Mouse (Mus musculus): ENCODE results near the gene Troap. TPM values are rescaled to one million over a fixed set of nuclear protein-coding genes. Genes with fewer than 3 reads are reported as not detected.

Gene Troap
- total RNA-seq, 1 experiment = 27.8 TPM

DNA sequence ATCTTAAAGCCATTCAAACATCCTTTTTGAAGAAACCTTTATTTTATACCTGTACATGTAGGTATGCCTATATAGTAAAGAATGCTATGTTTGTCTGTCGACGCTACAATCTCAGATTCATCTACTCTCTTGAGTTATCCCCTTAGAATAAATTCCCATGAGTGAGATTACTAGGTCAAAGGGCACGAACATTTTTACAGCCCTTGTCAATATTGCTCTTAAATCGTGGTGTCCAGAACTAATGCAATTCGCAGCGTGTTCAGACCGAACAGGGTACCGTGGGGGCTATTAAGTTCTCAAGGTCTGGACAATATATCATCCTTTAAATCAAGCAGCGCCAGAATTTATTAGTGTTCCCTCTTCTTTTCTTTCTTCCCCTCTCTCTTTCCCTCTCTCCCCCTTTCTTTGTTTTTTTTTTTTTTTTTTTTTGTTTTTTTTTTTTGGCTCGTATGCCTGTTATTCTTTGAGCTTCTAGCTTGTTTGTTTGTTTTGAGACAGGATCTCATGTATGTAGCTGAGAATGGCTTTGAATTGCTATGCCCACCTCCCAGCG, 38.5 kb downstream of the Troap start:
- Histone ChIP-seq H3K9me3 (ENCODE audit: control insufficient read depth, insufficient read depth, low read depth, low read length) (no peaks in the 10 kb centered on the region), H3K27ac (ENCODE audit: insufficient read depth, low read depth, low read length, poor library complexity, severe bottlenecking) (no peak overlapping the region), H3K4me1 (ENCODE audit: control insufficient read depth in 2 of 2, insufficient read depth in 2 of 2, low read length in 2 of 2, poor library complexity in 1 of 2) (0 out of 4 replicates have a peak, but pooled peaks cover 2 to 4% of the 10 kb centered on the region in 2 experiments), H3K36me3 (ENCODE audit: control insufficient read depth, insufficient read depth, low read length, poor library complexity, severe bottlenecking) (no peaks in the 10 kb centered on the region), H3K4me3 (ENCODE audit: insufficient read depth in 1 of 2, low read depth in 1 of 2, low read length in 2 of 2, poor library complexity in 1 of 2, severe bottlenecking in 1 of 2) (peak overlapping the region in 1 of 2 experiments; percentile 31; a peak in 2 of 4 replicates), H3K9ac (ENCODE audit: insufficient read depth, low read depth, low read length, poor library complexity, severe bottlenecking) (no peak overlapping the region)
- in situ Hi-C loops (cut with MboI; ENCODE audit: low sequenced_read_pairs in 2 of 2, unreplicated experiment in 2 of 2) = no loop called here
- DNase-seq (ENCODE audit: low read depth, low spot score) = no peak
- TF ChIP-seq ZNF384 (IDR thresholded peaks at IDR 0.05; ENCODE audit: low read depth, low read length) = peak; percentile 54; the same call in 1 of the 2 replicates
- TF ChIP-seq ZC3H11A (IDR thresholded peaks at IDR 0.05; ENCODE audit: borderline replicate concordance, low read depth, low read length) = no peak

DNA sequence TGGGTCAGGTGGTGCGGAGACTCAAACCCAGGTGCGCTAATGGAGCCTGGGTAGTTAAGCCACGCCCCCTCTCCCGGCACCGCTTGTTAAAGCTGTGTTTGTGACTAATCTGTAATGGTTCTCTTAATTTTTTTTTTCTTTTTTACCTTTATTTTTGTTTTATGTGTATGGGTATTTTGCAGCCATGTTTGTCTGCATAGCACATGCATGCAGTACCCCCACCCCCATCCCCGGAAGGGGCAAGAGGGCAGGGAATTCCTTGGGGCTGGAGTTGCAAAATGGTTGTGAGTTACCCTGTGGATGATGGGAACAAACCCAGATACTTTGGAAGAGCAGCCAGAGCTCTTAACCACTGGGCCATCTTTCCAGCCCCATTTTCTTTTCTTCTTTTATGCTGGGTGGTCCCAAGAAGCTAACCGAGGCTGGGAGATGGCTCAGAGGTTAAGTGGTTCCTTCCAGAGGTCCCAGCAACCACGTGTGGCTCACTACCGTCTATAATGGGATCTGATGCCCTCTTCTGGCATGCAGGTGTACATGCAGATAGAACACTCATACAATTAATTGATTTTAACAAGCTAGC, 39.1 kb downstream of the Troap start:
- H3K4me3 ChIP-seq (ENCODE audit: insufficient read depth in 1 of 2, low read depth in 1 of 2, low read length in 2 of 2, poor library complexity in 1 of 2, severe bottlenecking in 1 of 2) = peak overlapping the region; percentile 31 to 50

DNA sequence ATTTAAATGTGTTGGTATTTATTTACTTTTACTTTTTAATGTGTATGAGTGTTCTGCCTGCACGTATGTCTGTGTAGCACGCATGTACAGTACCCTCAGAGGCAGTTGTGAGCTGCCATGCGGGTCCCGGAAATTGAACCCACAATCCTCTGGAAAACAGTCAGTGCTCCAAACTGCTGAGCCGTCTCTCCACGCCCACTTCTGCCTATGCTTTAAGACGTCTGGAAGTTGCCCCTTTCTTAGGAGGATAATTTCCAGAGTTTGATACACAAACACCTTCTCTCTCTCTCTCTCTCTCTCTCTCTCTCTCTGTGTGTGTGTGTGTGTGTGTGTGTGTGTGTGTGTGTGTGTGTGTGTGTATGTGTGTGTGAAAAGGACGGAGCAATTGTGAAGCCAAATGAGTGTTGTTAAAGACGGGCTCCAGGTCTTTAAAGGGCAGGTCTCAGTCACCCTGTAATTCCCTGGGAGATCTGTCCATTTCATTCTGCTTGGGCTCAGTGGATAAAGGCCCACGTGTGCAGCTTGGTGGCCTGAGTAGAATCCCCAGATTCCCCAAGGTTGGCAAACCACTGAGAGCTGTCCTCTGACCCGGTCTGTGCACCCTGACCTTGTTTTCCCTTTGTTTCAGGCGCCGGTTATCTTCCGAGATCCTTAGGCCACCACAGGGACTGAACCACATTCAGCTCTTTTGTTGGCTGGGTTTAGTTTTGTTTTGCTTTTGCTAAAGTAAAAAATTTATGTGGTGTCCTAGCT, 40.1 kb downstream of the Troap start:
- no peaks in the 10 kb centered on the region for H3K9me3 ChIP-seq (ENCODE audit: control insufficient read depth, insufficient read depth, low read depth, low read length)
- 0 out of 4 replicates have a peak, but pooled peaks cover 2 to 4% of the 10 kb centered on the region in 2 experiments for H3K4me1 ChIP-seq (ENCODE audit: control insufficient read depth in 2 of 2, insufficient read depth in 2 of 2, low read length in 2 of 2, poor library complexity in 1 of 2)
- DNase-seq (ENCODE audit: low read depth, low spot score) = no peak
- no peak overlapping the region for H3K4me3 ChIP-seq (ENCODE audit: insufficient read depth in 1 of 2, low read depth in 1 of 2, low read length in 2 of 2, poor library complexity in 1 of 2, severe bottlenecking in 1 of 2)
- no peaks in the 10 kb centered on the region for H3K36me3 ChIP-seq (ENCODE audit: control insufficient read depth, insufficient read depth, low read length, poor library complexity, severe bottlenecking)
- no peak for TF ChIP-seq HCFC1 (IDR thresholded peaks at IDR 0.05; ENCODE audit: borderline replicate concordance, insufficient read depth, low read length)
- no peak for TF ChIP-seq ZNF384 (IDR thresholded peaks at IDR 0.05; ENCODE audit: low read depth, low read length)
- TF ChIP-seq CHD2 (IDR thresholded peaks at IDR 0.05; ENCODE audit: low read depth, low read length) = no peak
- no peak for TF ChIP-seq MAFK (IDR thresholded peaks at IDR 0.05; ENCODE audit: insufficient read depth, low read depth, low read length)
- TF ChIP-seq ZC3H11A (IDR thresholded peaks at IDR 0.05; ENCODE audit: borderline replicate concordance, low read depth, low read length) = no peak
- in situ Hi-C loops (cut with MboI; ENCODE audit: low sequenced_read_pairs in 2 of 2, unreplicated experiment in 2 of 2) = no loop called here
- peak overlapping the region; percentile 1; the same call in 1 of the 2 replicates for H3K9ac ChIP-seq (ENCODE audit: insufficient read depth, low read depth, low read length, poor library complexity, severe bottlenecking)
- peak overlapping the region; percentile 55; the same call in 1 of the 2 replicates for H3K27ac ChIP-seq (ENCODE audit: insufficient read depth, low read depth, low read length, poor library complexity, severe bottlenecking)

More for the DNA sequence above, 39.1 kb downstream of the Troap start:
- Histone ChIP-seq H3K4me1 (ENCODE audit: control insufficient read depth in 2 of 2, insufficient read depth in 2 of 2, low read length in 2 of 2, poor library complexity in 1 of 2) (0 out of 4 replicates have a peak, but pooled peaks cover 2 to 4% of the 10 kb centered on the region in 2 experiments), H3K9ac (ENCODE audit: insufficient read depth, low read depth, low read length, poor library complexity, severe bottlenecking) (peak overlapping the region; percentile 79), H3K9me3 (ENCODE audit: control insufficient read depth, insufficient read depth, low read depth, low read length) (no peaks in the 10 kb centered on the region), H3K36me3 (ENCODE audit: control insufficient read depth, insufficient read depth, low read length, poor library complexity, severe bottlenecking) (no peaks in the 10 kb centered on the region), H3K27ac (ENCODE audit: insufficient read depth, low read depth, low read length, poor library complexity, severe bottlenecking) (peak overlapping the region; percentile 53; the same call in 1 of the 2 replicates)
- TF ChIP-seq CHD2 (IDR thresholded peaks at IDR 0.05; ENCODE audit: low read depth, low read length) (no peak), ZNF384 (IDR thresholded peaks at IDR 0.05; ENCODE audit: low read depth, low read length) (no peak)
- DNase-seq (ENCODE audit: low read depth, low spot score) = no peak
- in situ Hi-C loops (cut with MboI; ENCODE audit: low sequenced_read_pairs in 2 of 2, unreplicated experiment in 2 of 2) = no loop called here

DNA sequence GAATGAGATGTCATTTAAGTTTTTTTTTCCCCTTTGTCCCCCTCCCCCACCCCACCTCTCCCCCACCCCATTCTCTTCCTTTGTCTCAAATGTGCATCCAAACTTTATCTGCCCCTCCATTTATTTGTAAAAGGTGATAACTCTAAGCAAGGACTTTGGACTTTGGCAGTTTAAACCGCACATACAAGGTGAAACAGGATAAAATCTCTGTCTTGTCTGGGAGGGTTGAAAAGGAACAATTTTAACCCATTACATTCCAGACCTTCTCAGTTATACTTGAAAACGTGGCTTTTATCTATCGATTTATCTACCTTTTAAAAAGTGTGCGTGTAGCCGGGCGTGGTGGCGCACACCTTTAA, 40.7 kb downstream of the Troap start:
- TF ChIP-seq HCFC1 (IDR thresholded peaks at IDR 0.05; ENCODE audit: borderline replicate concordance, insufficient read depth, low read length) = no peak
- TF ChIP-seq MAFK (IDR thresholded peaks at IDR 0.05; ENCODE audit: insufficient read depth, low read depth, low read length) = no peak
- TF ChIP-seq ZC3H11A (IDR thresholded peaks at IDR 0.05; ENCODE audit: borderline replicate concordance, low read depth, low read length) = no peak
- TF ChIP-seq ZNF384 (IDR thresholded peaks at IDR 0.05; ENCODE audit: low read depth, low read length) = no peak
- no peak for TF ChIP-seq CHD2 (IDR thresholded peaks at IDR 0.05; ENCODE audit: low read depth, low read length)
- no peak for DNase-seq (ENCODE audit: low read depth, low spot score)
- Histone ChIP-seq H3K9ac (ENCODE audit: insufficient read depth, low read depth, low read length, poor library complexity, severe bottlenecking) (no peak overlapping the region), H3K4me1 (ENCODE audit: control insufficient read depth in 2 of 2, insufficient read depth in 2 of 2, low read length in 2 of 2, poor library complexity in 1 of 2) (0 out of 4 replicates have a peak, but pooled peaks cover 2 to 4% of the 10 kb centered on the region in 2 experiments), H3K4me3 (ENCODE audit: insufficient read depth in 1 of 2, low read depth in 1 of 2, low read length in 2 of 2, poor library complexity in 1 of 2, severe bottlenecking in 1 of 2) (no peak overlapping the region), H3K9me3 (ENCODE audit: control insufficient read depth, insufficient read depth, low read depth, low read length) (no peaks in the 10 kb centered on the region), H3K36me3 (ENCODE audit: control insufficient read depth, insufficient read depth, low read length, poor library complexity, severe bottlenecking) (no peaks in the 10 kb centered on the region), H3K27ac (ENCODE audit: insufficient read depth, low read depth, low read length, poor library complexity, severe bottlenecking) (peak overlapping the region; percentile 55; the same call in 1 of the 2 replicates)
- in situ Hi-C loops (cut with MboI; ENCODE audit: low sequenced_read_pairs in 2 of 2, unreplicated experiment in 2 of 2) = no loop called here

Data from ES-E14 (cell line).